Mouse (Mus musculus) brain, adult 2 months (tissue): Measurements from ENCODE around the gene Nfib.

Experiments
- DNase-seq: peaks from one replicate; pipeline ENCODE4 v3.0.0; 2011; ENCODE audit warnings: low read depth, low spot score

Gene Nfib

DNA sequence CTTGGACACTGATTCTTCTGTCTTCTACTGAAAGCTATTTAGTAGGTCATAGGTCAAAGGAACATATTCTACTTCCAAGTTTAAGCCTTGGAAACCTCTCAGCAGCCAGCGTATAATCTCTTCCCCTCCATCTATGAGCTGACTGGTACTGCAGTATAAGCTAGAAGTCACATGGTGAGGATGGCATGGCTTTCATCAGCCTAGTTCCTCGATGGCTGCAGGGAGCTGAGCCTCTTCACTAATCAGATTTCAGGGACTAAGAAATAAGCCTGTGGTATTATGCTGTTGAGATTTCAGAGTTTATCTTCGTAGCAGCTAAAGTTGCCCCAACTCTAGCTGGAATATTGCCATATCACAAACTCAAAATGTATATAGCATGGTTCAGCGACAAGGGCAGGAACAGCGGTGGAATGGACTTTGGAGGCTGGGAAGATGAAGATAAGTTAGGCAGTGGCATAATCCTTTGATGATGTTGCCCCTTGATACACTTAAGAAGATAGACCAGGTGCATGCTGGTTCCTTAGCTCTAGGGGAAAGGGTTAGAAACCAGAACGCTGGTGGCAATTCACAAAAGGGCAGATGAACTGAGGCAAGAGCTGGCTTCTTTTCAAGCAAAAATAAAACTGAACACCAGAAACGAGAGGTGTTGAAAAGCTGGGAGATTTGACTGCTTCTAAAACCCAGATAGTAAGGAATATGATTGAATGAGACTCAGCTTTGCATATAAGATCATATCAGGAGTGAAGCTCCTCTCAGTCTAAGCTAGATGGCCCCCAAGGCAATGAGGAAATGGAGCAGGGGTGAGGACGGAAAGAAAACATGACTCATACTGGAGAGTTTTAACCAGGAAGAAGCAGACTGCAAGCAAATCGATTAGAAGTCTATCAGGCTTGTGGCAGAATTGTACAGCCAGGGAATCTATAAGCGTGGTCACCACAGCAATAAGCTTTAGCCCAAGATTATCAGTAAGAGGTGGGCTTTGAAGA lies 111.6 kb downstream of the Nfib start:
- no peak for DNase-seq

DNA sequence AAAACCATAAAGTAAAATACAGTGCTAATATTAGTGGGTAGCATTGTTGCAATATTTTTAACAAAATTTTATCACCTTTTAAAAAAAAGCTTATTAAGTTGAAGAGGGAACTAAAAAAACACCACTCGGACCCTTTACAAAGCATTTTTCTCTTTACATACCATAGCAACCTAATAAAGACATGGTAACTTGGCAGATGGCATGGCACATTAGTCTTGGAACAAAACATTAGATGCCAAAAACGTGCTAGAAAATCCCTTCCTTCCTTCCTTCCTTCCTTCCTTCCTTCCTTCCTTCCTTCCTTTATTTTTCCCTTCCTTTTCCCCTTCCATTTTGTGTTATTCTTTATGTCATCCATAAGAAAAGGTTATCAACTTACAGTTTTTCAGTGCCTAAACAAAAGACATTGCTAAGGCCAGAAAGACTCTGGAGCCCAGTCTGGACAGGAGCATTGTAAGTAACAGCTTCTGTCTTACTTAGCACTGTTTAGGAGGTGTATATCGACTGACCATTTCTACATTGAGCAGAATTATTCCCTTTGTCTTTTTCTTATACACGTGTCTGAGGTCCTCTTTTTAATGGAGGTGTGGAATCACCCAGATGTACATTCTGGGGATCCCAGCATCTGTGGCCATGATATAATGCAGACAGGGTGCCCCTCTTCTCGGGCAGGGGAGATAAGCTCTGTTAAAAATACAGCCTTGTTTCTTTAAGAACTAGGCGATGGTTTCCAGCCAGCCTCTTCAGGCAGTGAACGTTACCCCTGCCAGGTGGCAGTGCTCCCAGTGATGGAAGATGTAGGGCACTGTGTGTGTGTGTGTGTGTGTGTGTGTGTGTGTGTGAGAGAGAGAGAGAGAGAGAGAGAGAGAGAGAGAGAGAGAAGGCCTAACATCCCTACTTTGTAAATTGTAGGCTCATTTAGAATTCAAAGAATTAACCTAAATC lies 113.2 kb downstream of the Nfib start:
- DNase-seq, result peak; percentile 97

- peak; percentile 95 for DNase-seq
Measured at GRCm38 (mm10) chr4:82589345-82589890, 116.1 kb downstream of the Nfib start.

DNA sequence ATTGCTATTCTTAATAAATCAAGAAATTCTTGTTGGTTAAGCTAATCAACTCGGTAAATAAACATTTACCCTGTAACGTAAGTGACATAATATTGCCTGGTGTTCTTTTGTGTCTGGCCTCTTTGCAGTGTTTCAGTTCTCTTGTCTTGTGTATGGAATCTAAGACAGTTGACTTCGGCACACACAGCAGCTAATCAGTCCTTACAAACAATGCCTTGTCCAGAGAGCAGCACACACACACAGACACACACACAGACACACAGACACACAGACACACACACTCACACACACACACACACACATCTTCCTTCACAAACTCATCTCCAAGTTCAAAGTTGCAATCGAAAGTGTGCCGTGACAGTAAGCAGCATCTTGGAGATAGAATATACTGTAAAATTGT lies 116.8 kb downstream of the Nfib start:
- peak; percentile 31 for DNase-seq

DNA sequence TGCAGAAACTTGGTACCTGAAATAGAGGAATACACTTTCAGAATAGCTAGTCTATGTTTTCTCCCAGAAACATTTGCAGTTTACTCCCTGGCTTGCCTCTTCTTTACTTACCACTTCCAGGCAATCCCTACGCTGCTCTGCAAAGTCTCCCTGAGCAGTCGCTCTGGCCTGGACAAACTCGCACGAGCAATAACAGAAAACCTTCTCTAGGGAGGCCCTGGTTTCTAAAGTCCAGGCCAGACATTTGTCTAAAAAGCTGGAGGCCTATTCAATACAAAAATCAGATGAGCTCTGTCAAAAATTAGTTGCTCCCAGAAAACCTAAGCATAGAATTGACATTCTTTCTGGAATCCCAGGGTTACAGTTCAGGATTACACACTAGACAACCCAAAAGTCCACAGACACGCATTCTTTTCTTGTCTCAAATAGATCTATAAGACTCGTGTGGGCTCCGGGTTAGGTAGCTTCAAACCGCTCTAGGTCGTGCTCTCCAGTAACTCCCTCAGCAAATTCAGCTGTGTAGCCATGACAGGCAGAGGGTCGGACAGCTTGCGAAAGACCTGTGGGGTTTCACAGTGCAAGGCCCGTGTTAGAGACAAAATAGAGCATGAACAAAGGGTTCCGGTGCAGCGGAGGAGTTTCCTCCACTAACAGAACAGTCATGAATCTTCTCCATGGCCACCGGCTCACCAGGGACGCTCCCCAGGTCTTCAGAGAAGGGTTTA lies 118.2 kb downstream of the Nfib start:
- DNase-seq, result peak; percentile 75

DNA sequence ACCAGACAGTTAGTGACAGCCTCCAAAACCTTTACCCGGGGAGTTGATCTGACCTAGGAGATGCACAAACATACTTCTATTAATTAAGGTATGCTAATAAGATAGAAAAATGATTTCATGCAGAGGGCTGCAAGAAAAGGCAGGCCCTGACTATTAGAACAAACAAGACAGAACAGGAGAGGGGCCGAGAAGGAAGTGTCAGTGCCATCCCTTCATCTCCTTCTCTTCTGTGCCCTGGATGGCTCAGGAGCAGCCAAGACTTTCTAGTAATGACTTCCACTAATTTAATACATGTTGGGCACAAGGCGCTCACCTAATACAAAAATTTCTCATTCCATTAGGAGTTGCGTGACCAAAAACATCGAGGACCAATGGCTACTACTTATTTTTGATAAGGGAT lies 118.9 kb downstream of the Nfib start:
- DNase-seq, result no peak

GRCm38 (mm10) chr4:82585536-82585935 lies 120.0 kb downstream of the Nfib start:
- DNase-seq, result no peak

DNA sequence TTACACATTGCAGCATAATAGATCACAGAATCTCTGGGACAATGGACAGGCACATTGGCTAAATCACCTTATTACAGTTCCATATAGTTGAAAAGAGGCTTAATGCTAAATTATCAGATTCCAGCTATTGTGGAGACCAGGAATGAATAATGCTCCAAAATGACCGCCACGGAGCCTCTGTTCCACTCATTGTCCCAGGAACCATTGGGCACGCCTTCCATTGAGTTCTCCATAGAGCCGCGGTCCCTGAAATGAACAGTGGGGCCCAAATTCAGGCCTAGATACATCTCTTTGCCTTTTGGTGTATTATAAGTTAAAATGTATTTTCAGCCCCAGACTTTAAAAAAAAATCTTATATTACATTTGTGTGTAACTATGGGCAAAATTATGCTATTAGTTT lies 120.5 kb downstream of the Nfib start:
- DNase-seq, result no peak

GRCm38 (mm10) chr4:82584548-82584947 lies 121.0 kb downstream of the Nfib start:
- DNase-seq, result peak; percentile 77

DNA sequence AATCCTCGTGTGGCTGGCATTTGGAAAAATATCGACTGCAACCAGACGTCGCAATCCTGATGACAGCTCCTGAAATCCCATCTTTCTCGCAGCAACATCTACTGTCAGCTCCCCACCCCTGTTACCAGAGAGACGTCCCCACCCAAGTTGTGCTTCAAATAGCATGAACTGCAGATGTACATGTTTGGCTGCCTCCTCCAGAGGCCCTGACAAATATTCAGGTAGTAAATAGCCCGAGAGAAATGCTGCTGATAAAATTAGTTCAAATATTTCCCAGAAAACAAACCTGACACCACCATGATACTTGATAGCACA lies 132.3 kb downstream of the Nfib start:
- no peak for DNase-seq

DNA sequence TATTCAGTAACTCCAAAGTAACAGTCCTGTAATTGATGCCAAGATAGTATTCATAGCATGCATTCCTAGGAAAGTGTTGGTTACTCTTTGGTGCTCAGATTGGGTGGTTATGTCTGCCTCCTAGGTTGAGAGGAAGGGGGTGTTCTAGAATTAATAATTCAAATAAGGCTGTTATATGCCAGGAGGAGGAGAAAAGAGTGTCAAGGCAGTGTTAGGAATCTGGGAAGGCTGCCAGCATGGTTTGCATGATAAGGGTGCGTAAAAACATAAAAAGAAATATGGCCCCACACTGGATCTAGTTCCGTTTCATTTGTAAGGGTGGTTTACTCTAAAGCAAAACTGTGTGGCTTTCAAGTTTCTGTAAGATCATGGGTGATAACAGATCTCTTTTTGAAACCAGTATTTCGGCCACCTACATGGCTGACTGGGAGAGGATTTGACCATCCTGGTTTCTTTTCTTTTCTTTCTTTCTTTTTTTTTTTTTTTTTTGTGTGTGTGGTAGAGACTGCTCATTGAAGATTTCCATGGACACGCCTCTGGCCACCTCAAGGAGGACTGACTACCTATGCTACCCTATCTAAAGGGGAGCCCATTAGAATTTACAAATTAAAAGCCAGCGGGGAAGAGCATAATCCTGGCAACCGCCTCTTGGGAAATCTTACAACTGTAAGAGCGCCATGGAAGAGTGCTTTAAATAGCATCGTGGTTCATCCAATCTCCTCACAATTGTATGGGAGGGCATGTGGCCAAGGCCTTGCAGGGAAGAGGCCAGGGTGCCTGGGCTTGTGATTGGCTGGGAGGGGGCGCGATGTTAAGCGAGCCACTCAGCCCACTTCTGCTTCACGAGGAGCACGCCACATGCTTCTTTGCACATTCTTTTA lies 132.9 kb downstream of the Nfib start:
- DNase-seq, result peak; percentile 45

- peak; percentile 54 for DNase-seq
Measured at GRCm38 (mm10) chr4:82558816-82559215, 146.7 kb downstream of the Nfib start.

- DNase-seq, result peak; percentile 39
Measured at GRCm38 (mm10) chr4:82555673-82556171, 149.8 kb downstream of the Nfib start.

DNA sequence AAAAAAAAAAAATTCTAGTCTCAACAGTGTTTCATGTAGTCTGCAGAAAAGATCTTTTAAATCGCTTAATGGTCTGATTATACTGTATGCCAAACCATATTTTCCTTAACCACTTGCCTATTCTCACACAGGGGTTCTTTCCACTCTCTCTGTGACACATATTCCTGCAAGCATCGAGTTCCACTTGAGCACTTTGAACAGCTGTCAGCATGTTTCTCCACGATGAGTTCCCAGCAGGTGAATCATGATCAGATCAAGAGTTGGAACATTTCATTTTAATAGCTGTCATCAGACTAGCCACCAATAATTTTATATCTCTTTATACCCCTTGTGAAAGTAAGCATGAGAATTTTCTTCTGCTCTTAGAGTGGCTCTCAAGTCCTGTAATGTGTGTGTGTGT lies 151.9 kb downstream of the Nfib start:
- no peak for DNase-seq

DNA sequence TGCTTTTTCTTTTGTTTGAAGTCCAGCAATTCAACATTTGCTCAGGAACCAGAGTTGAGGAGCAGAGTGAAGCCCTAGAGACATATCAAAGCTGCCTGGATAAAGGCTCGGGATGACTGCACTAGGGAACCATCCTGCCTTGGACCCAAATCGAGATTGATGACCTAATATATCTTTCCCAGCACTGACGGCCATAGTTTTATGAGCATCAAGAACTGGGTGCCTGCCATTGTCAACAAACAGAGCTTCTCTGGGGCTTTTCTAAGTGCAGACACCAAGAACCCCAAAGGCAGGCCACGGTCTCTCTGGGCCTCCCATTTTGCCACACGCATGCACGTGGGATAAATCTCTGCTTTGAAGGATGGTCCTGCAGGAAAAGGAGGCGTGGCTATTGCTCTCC lies 153.3 kb downstream of the Nfib start:
- no peak for DNase-seq

DNA sequence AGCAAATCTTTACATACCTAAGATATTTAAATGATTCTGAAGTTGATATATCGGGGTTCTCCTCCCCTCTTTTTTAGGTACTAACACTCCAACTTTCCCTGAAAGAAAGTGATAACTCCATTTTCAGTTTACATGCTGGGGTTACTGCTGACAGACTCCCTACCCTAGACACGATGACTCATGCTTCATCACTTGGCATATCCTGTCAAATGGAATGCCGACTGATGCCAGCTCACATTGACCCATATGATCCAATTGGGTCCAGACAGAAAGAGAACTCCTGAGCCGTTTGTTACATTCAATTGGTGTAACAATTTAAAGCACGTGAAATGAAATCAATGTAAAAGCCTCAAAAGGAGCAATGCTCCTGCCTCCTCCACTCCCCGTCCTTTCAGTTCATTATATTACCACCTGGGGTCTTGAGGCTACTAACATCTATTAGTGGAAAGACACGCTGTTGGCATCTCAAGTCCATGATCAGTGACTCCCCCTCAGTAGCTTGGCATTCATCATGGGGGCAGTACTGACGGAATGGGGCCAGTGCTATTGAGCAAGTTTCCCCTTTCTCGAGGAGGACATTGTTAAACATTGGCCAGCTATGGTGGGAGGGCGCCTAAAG lies 155.7 kb downstream of the Nfib start:
- peak; percentile 67 for DNase-seq

- DNase-seq, result no peak
Measured at GRCm38 (mm10) chr4:82548247-82548646, 157.3 kb downstream of the Nfib start.

GRCm38 (mm10) chr4:82543936-82544335 lies 161.6 kb downstream of the Nfib start:
- DNase-seq, result no peak

GRCm38 (mm10) chr4:82543398-82543740 lies 162.2 kb downstream of the Nfib start:
- no peak for DNase-seq
